Mouse (Mus musculus) ES-E14 (cell line): ENCODE measurements around the gene Smarca4. TPM values are rescaled to one million over a fixed set of nuclear protein-coding genes. Genes with fewer than 3 reads are reported as not detected.

ENCODE experiments used
- DNase-seq: peaks from one replicate; pipeline ENCODE4 v3.0.0-alpha.2; 2013; ENCODE audit warnings: low read depth, low spot score
- H3K27ac ChIP-seq: 2 replicates; pipeline ENCODE4 v1.5.1; 2012; ENCODE audit warnings: low read depth, mild to moderate bottlenecking, low read length, moderate library complexity, mixed read lengths; ENCODE audit not compliant: poor library complexity, insufficient read depth, severe bottlenecking
- H3K36me3 ChIP-seq: 2 replicates; pipeline ENCODE4 v1.6.1; 2012; ENCODE audit warnings: mild to moderate bottlenecking, low read length, moderate library complexity, mixed read lengths; ENCODE audit not compliant: control insufficient read depth, poor library complexity, insufficient read depth, severe bottlenecking
- H3K4me1 ChIP-seq, 2 experiments: fragments of 150-350 bp in 1 of 2; sonication (generic) in 1 of 2; 2 replicates each; pipeline ENCODE4 v1.6.1; 2012; ENCODE audit warnings: low read length in 2 of 2, mild to moderate bottlenecking in 1 of 2, mixed read lengths in 1 of 2; ENCODE audit not compliant: control insufficient read depth in 2 of 2, insufficient read depth in 2 of 2, poor library complexity in 1 of 2
- H3K4me3 ChIP-seq, 2 experiments: fragments of 150-350 bp in 1 of 2; sonication (generic) in 1 of 2; 2 replicates each; pipeline ENCODE4 v1.5.1; 2012; ENCODE audit warnings: low read length in 2 of 2, low read depth in 1 of 2, mild to moderate bottlenecking in 1 of 2, mixed read lengths in 1 of 2; ENCODE audit not compliant: insufficient read depth in 1 of 2, poor library complexity in 1 of 2, severe bottlenecking in 1 of 2
- H3K9ac ChIP-seq: 2 replicates; pipeline ENCODE4 v1.6.1; 2012; ENCODE audit warnings: low read depth, mild to moderate bottlenecking, low read length, mixed read lengths; ENCODE audit not compliant: poor library complexity, insufficient read depth, severe bottlenecking
- H3K9me3 ChIP-seq: fragments of 150-350 bp; sonication (generic); 2 replicates; pipeline ENCODE4 v1.6.1; 2012; ENCODE audit warnings: low read depth, mild to moderate bottlenecking, low read length; ENCODE audit not compliant: control insufficient read depth, insufficient read depth
- CHD2 ChIP-seq: IDR thresholded peaks from 2 replicates; pipeline ENCODE4 v1.6.1; 2014; ENCODE audit warnings: mild to moderate bottlenecking, low read depth, low read length, inconsistent platforms
- HCFC1 ChIP-seq: IDR thresholded peaks from 2 replicates; pipeline ENCODE4 v1.6.1; 2012; ENCODE audit warnings: low read length, inconsistent platforms, borderline replicate concordance; ENCODE audit not compliant: insufficient read depth
- MAFK ChIP-seq: IDR thresholded peaks from 2 replicates; pipeline ENCODE4 v1.6.1; 2014; ENCODE audit warnings: mild to moderate bottlenecking, low read depth, low read length, inconsistent platforms; ENCODE audit not compliant: insufficient read depth
- ZC3H11A ChIP-seq: IDR thresholded peaks from 2 replicates; pipeline ENCODE4 v1.6.1; 2012; ENCODE audit warnings: low read depth, mild to moderate bottlenecking, inconsistent platforms, low read length, borderline replicate concordance
- ZNF384 ChIP-seq: IDR thresholded peaks from 2 replicates; pipeline ENCODE4 v1.6.1; 2012; ENCODE audit warnings: low read depth, low read length, inconsistent platforms
- in situ Hi-C, 2 experiments: fragments of 600-800 bp; cut with MboI; formaldehyde crosslinking; loops; one replicate each; pipeline ENCODE4 v1.15.1; 2025; ENCODE audit warnings: low sequenced_read_pairs in 2 of 2, inconsistent platforms in 1 of 2; ENCODE audit not compliant: unreplicated experiment in 2 of 2
- total RNA-seq: library from RNA; depleted of rRNA; stranded (reverse); fragments of 300-350 nt; gene quantifications from 2 replicates; pipeline ENCODE4 v1.2.3, GENCODE M21; 2012; rRNA removed

The Smarca4 gene
- total RNA-seq, result 104 and 122 TPM in 2 replicates

- Histone ChIP-seq H3K9me3 (no peaks in the 10 kb centered on the region), H3K4me1 (peaks cover 2 to 4% of the 10 kb centered on the region in 2 experiments; a peak in 2 of 4 replicates), H3K4me3 (peak within 1 kb of the TSS; percentile 92 to 95), H3K9ac (peak within 1 kb of the TSS; percentile 97), H3K36me3 (no peaks in the 10 kb centered on the region), H3K27ac (peak within 1 kb of the TSS; percentile 98)
- in situ Hi-C loops, result no loop called here
- TF ChIP-seq MAFK, result 0 out of 2 replicates have a peak, but pooled peaks have one; percentile 6
- TF ChIP-seq ZNF384, result no peak
- TF ChIP-seq HCFC1, result 0 out of 2 replicates have a peak, but pooled peaks have one; percentile 27
- DNase-seq, result peak; percentile 99
These were observed at the start of gene Smarca4 for GRCm38 (mm10) chr9:21615617-21616231. Gene Smarca4, plus strand, starts transcription at chr9:21616169.

GRCm38 (mm10) chr9:21566538-21566937 is 49.4 kb upstream of the Smarca4 start:
- H3K9ac ChIP-seq, result no peak overlapping the region
- in situ Hi-C loops, result no loop called here
- no peak overlapping the region for H3K4me3 ChIP-seq
- DNase-seq, result no peak
- no peak for TF ChIP-seq ZC3H11A
- TF ChIP-seq CHD2, result no peak
- TF ChIP-seq ZNF384, result no peak
- TF ChIP-seq HCFC1, result no peak
- no peak for TF ChIP-seq MAFK
- peaks cover 21% of the 10 kb centered on the region for H3K36me3 ChIP-seq
- peaks cover 2 to 13% of the 10 kb centered on the region in 2 experiments; a peak in 3 of 4 replicates for H3K4me1 ChIP-seq
- no peak overlapping the region for H3K27ac ChIP-seq
- no peaks in the 10 kb centered on the region for H3K9me3 ChIP-seq

- Histone ChIP-seq H3K36me3 (peaks cover 19% of the 10 kb centered on the region), H3K4me1 (peaks cover 2 to 13% of the 10 kb centered on the region in 2 experiments; a peak in 3 of 4 replicates), H3K27ac (no peak overlapping the region), H3K9ac (no peak overlapping the region), H3K9me3 (no peaks in the 10 kb centered on the region), H3K4me3 (no peak overlapping the region)
- in situ Hi-C loops, result no loop called here
- TF ChIP-seq CHD2 (no peak), HCFC1 (no peak)
- no peak for DNase-seq
These were observed 48.9 kb upstream of the Smarca4 start for GRCm38 (mm10) chr9:21567051-21567450.

GRCm38 (mm10) chr9:21568657-21569255 is 47.2 kb upstream of the Smarca4 start:
- no peak overlapping the region for H3K27ac ChIP-seq
- TF ChIP-seq MAFK, result no peak
- no peak for TF ChIP-seq HCFC1
- no peak for TF ChIP-seq ZNF384
- no peak for TF ChIP-seq CHD2
- TF ChIP-seq ZC3H11A, result no peak
- no peaks in the 10 kb centered on the region for H3K9me3 ChIP-seq
- DNase-seq, result no peak
- peaks cover 24% of the 10 kb centered on the region for H3K36me3 ChIP-seq
- H3K4me1 ChIP-seq, result peaks cover 3 to 15% of the 10 kb centered on the region in 2 experiments; a peak in 3 of 4 replicates
- H3K9ac ChIP-seq, result no peak overlapping the region
- H3K4me3 ChIP-seq, result no peak overlapping the region
- in situ Hi-C loops, result no loop called here
